Mouse (Mus musculus) WW6 (cell line): ENCODE results near the gene Gm13278.
"Not testable (repeated sequence)": the region's sequence is repeated elsewhere in the genome, so short reads cannot be mapped to it uniquely, and the experiment has no call there.

Source experiments
- DNase-seq: peaks from one replicate; pipeline ENCODE4 v3.0.0-alpha.2; 2013; ENCODE audit warnings: low read depth, low spot score

Gm13278 gene

GRCm38 (mm10) chr4:88793936-88794675 lies 2.8 kb downstream of the Gm13278 start, which contains the start of gene Gm13275:
Gene Gm13275 (plus strand): TSS chr4:88794487.
- not testable (repeated sequence) for DNase-seq

DNA sequence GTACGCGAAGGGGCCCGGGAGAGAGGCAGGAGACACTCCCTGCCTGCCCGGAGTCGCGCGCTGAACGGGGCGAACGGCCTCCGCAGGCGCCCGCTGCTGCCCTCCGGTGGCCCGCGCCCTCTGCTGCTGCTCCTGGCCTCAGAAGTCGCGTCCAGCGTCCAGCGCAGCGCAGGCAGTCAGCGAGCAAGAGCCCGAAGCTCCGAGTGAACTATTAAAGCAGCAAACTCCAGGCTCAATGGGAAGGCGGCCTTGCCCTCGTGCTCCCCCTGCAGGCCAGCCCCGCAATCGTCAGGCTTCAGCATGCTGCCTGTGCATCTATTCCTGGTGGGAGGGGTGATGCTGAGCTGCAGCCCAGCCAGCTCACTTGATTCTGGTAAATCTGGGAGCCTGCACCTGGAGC lies 5.7 kb downstream of the Gm13278 start, which contains the start of gene Gm13279:
TSS of gene Gm13279 (plus strand) at position 301 of the 400 bp plus-strand sequence.
- not testable (repeated sequence) for DNase-seq

GRCm38 (mm10) chr4:88799365-88799764 lies 8.0 kb downstream of the Gm13278 start, which contains the start of gene Gm13285:
Gene Gm13285 (plus strand): TSS chr4:88799665.
- DNase-seq = not testable (repeated sequence)

GRCm38 (mm10) chr4:88802954-88803353 lies 11.6 kb downstream of the Gm13278 start, which contains the start of gene Gm13287:
Gene Gm13287 (plus strand): TSS chr4:88803254.
- not testable (repeated sequence) for DNase-seq

- not testable (repeated sequence) for DNase-seq
Observed at GRCm38 (mm10) chr4:88805231-88805630, 13.9 kb downstream of the Gm13278 start, which contains the start of gene Gm13288. Gene Gm13288 (plus strand): TSS chr4:88805531.

DNA sequence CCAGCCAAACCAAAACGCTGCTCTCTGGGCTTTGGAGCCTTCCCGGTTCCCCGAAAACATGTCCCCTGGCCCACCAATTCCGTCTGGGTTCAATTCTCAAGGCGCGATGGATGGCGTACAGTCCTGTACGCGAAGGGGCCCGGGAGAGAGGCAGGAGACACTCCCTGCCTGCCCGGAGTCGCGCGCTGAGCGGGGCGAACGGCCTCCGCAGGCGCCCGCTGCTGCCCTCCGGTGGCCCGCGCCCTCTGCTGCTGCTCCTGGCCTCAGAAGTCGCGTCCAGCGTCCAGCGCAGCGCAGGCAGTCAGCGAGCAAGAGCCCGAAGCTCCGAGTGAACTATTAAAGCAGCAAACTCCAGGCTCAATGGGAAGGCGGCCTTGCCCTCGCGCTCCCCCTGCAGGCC lies 14.4 kb downstream of the Gm13278 start:
- not testable (repeated sequence) for DNase-seq

DNA sequence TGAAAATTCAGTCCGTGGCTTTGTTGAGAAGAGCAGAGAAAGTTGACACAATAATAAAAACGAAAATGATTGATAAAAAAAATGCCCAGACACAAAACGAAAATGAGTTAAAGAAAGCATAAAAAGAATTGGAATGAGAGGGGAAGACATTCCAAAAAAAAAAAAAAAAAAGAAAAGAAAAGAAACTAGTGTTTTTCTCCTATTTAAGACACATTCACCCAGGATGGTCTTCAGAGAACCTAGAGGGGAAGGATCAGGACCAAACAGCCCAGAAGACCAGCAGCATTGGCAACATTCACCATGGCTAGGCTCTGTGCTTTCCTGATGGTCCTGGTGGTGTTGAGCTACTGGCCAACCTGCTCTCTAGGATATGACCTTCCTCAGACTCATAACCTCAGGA lies 24.6 kb downstream of the Gm13278 start, which contains the start of gene Ifna7:
TSS of gene Ifna7 (plus strand) at position 301 of the 400 bp plus-strand sequence.
- no peak for DNase-seq

DNA sequence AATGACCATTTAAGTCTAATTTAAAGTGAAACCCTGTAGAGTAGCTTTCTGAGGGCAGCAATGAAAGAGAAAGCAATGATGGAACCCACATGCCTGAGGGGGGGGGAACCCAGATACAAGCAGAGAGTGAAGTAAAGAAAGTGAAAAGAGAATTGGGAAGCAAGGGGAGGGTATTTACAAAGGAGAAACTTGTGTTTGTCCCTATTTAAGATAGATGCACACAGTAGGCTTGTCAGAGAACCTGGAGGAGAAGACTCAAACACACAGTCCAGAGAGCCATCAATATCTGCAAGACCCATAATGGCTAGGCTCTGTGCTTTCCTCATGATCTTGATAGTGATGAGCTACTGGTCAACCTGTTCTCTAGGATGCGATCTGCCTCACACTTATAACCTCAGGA lies 28.3 kb downstream of the Gm13278 start, which contains the start of gene Ifna11:
TSS of gene Ifna11 (plus strand) at position 301 of the 400 bp plus-strand sequence.
- no peak for DNase-seq

DNA sequence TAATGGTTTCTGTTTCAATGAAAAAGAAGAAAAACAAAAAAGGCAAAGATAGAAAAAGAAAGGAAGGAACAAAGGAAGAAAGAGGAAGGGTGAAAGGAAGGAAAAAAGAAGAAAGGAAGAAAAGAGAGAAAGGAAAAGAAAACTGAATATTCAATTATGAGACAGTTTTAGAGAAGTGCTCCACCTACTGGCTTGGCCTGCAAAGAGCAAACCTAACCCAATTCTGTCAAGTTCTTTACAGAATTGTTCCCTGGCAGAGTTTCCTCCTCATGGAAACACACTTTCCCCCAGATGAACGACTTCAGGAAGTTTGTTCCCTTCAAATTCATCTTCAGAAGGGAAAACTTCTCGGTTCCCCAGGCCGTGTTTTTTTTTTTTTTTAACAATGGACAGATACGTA lies 31.6 kb downstream of the Gm13278 start:
- DNase-seq = no peak

GRCm38 (mm10) chr4:88827116-88827515 lies 35.8 kb downstream of the Gm13278 start, which contains the start of gene Ifna6:
Gene Ifna6 (plus strand): TSS chr4:88827416.
- not testable (repeated sequence) for DNase-seq

DNA sequence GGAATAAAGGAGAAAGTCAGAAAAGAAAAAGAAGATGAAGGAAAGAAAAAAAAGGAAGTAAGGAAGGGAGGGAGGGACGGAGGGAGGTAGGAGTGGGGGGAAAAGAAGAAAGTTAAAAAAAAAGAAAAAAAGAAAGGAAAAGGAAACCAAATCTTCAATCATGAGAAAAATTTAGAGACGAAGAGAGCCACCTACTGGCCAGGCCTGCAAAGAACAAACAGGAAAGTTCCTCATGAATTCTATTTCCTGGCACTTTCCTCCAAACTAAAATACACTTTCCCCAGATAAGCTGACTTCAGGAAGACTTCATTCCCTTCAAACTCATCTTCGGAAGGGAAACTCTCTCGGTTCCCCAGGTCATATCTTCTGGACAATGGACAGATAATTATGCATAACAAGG lies 39.2 kb downstream of the Gm13278 start:
- DNase-seq = no peak

DNA sequence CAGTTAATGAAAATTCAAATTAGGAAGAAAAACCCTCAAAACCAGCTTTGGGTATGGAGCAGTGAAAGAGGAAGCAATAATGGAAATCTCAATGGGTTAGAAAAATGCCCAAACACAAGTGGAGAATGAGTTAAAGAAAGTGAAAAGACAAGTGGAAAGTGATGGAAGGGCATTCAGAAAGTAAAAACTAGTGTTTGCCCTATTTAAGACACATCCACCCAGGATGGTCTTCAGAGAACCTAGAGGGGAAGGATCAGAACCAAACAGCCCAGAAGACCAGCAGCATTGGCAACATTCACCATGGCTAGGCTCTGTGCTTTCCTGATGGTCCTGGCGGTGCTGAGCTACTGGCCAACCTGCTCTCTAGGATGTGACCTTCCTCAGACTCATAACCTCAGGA lies 43.9 kb downstream of the Gm13278 start, which contains the start of gene Ifna5:
TSS of gene Ifna5 (plus strand) at position 301 of the 400 bp plus-strand sequence.
- not testable (repeated sequence) for DNase-seq

DNA sequence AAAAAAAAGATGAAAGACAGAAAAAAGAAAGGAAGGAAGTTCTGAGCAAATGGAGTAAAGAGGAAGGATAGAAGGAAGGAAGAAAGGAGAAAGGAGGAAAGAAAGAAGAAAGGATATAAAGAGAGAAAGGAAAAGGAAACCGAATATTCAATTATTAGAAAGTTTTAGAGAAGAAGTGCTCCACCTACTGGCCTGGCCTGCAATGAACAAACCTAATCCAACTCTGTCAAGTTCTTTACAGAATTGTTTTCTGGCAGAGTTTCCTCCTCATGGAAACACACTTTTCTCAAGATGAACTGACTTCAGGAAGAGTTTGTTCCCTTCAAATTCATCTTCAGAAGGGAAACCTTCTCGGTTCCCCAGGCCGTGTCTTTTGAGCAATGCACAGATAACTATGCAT lies 47.5 kb downstream of the Gm13278 start:
- no peak for DNase-seq

DNA sequence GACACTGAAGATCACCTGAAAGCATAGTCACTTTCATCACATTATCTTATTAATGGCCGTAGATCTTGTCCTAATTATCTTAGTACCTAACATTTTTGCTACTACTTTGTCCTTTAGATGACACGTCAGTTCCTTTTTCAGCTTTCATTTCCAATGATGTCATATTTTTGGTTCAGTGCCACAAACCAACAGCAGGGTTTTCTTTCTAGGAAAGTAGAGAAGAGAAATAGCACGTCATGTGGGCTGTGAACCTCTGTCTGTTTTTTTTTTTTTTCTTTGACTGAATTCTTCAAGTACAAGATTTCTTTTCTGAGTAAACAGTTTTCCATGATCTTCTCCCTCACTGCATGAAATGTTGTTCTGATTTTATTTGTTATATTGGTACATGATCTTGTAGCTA lies 48.7 kb downstream of the Gm13278 start:
- DNase-seq = no peak

DNA sequence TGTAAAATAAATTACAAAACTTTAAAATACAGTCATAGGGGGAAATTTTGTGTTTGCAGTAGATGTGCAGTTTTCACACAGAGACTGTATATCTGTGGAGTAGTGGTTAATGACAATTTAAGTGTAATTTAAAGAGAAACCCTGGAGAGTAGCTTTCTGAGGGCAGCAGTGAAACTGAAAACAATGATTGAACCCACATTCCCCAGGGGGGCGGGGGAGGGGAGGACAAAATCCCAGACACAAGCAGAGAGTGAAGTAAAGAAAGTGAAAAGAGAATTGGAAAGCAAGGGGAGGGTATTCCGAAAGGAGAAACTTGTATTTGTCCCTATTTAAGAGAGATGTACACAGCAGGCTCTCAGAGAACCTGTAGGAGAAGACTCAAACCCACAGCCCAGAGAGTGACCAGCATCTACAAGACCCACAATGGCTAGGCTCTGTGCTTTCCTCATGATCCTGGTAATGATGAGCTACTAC lies 50.1 kb downstream of the Gm13278 start, which contains the start of gene Ifna4:
TSS of gene Ifna4 (plus strand) at position 424 of the 474 bp plus-strand sequence.
- no peak for DNase-seq
